Mouse (Mus musculus) testis, adult 2 months (tissue): ENCODE measurements around the gene Nmt1. TPM values are rescaled to one million over a fixed set of nuclear protein-coding genes. Genes with fewer than 3 reads are reported as not detected.

Experiments used
- H3K27ac ChIP-seq: fragments of 200-500 bp; 2 replicates; pipeline ENCODE4 v1.5.1; 2012; ENCODE audit warnings: low read depth, low read length; ENCODE audit not compliant: control insufficient read depth, insufficient read depth
- H3K27me3 ChIP-seq: fragments of 200-500 bp; 2 replicates; pipeline ENCODE4 v1.6.1; 2012; ENCODE audit warnings: mild to moderate bottlenecking, low read length, moderate library complexity; ENCODE audit not compliant: control insufficient read depth, insufficient read depth
- H3K36me3 ChIP-seq: fragments of 200-500 bp; 2 replicates; pipeline ENCODE4 v1.6.1; 2012; ENCODE audit warnings: mild to moderate bottlenecking, low read length; ENCODE audit not compliant: control insufficient read depth, insufficient read depth
- H3K4me1 ChIP-seq: fragments of 200-500 bp; 2 replicates; pipeline ENCODE4 v1.6.1; 2012; ENCODE audit warnings: low read length; ENCODE audit not compliant: control insufficient read depth, insufficient read depth
- H3K4me3 ChIP-seq: fragments of 200-500 bp; 2 replicates; pipeline ENCODE4 v1.5.1; 2012; ENCODE audit warnings: low read depth, mild to moderate bottlenecking, low read length, moderate library complexity, mixed read lengths; ENCODE audit not compliant: control insufficient read depth
- CTCF ChIP-seq: fragments of 200-500 bp; IDR thresholded peaks from 2 replicates; pipeline ENCODE4 v1.5.1; 2012; ENCODE audit warnings: low read depth, mild to moderate bottlenecking, inconsistent platforms, low read length, moderate library complexity; ENCODE audit not compliant: control insufficient read depth, insufficient read depth, insufficient replicate concordance
- POLR2A ChIP-seq: fragments of 200-500 bp; IDR thresholded peaks from 2 replicates; pipeline ENCODE4 v1.6.1; 2012; ENCODE audit warnings: low read depth, mild to moderate bottlenecking, inconsistent platforms, low read length, moderate library complexity; ENCODE audit not compliant: control insufficient read depth
- polyA plus RNA-seq: library from polyadenylated mRNA; depleted of rRNA; stranded (reverse); fragments of >200 nt; gene quantifications from 2 replicates; pipeline ENCODE4 v1.2.3, GENCODE M21; 2012

Nmt1 gene
- polyA plus RNA-seq, 1 experiment = 97.3 TPM

DNA sequence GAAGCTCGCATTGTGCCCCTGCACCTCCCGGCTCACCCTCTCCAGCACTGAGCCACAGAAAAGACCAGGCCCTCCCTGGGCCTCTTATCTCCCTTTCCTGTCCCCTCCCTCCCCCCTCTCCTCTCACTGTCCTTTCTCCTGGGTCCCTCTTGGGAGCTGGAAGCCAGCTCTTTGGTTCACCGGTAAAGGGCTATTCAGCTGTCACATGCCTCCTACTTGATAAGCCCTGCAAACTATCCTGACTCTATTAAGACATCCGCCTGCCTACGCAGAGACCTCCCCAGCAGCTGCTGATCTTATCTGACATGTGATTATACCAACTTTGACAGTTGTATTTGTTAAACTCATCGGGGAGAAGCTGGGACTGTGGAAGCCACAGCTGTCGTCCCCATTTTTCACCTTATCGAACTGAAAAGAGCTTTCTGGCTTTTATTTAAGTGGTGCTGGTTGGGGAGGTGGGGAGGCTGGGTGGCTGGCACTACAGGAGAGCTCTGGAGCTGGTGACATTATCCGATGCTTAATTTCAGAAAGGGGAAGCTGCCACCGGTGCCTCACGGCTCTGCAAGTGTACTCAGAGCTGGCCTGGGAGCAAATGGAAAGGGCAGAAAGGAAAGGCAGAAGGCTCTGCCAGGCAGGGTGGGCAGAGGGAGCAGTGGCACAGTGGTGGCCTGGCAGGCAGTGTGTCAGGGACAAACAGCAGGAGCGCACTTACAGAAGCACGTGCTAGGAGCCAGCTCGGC, 29.2 kb upstream of the Nmt1 start:
- Histone ChIP-seq H3K36me3 (no peaks in the 10 kb centered on the region), H3K27ac (no peak overlapping the region), H3K27me3 (no peaks in the 10 kb centered on the region), H3K4me3 (no peak overlapping the region), H3K4me1 (peaks cover 2% of the 10 kb centered on the region; the same call in 1 of the 2 replicates)
- TF ChIP-seq CTCF = no peak
- TF ChIP-seq POLR2A = no peak

GRCm38 (mm10) chr11:102999317-102999970, 28.5 kb upstream of the Nmt1 start:
- Histone ChIP-seq H3K36me3 (no peaks in the 10 kb centered on the region), H3K4me3 (no peak overlapping the region), H3K27me3 (no peaks in the 10 kb centered on the region), H3K4me1 (peaks cover 2% of the 10 kb centered on the region; the same call in 1 of the 2 replicates), H3K27ac (no peak overlapping the region)
- no peak for TF ChIP-seq POLR2A
- TF ChIP-seq CTCF = no peak

- peaks cover 2% of the 10 kb centered on the region; the same call in 1 of the 2 replicates for H3K4me1 ChIP-seq
- H3K4me3 ChIP-seq = no peak overlapping the region
- TF ChIP-seq CTCF (no peak), POLR2A (no peak)
- no peaks in the 10 kb centered on the region for H3K27me3 ChIP-seq
- no peak overlapping the region for H3K27ac ChIP-seq
- no peaks in the 10 kb centered on the region for H3K36me3 ChIP-seq
Measured at GRCm38 (mm10) chr11:103000111-103000510, 27.9 kb upstream of the Nmt1 start.

- TF ChIP-seq CTCF (no peak), POLR2A (no peak)
Measured at GRCm38 (mm10) chr11:103001063-103001462, 26.9 kb upstream of the Nmt1 start.

DNA sequence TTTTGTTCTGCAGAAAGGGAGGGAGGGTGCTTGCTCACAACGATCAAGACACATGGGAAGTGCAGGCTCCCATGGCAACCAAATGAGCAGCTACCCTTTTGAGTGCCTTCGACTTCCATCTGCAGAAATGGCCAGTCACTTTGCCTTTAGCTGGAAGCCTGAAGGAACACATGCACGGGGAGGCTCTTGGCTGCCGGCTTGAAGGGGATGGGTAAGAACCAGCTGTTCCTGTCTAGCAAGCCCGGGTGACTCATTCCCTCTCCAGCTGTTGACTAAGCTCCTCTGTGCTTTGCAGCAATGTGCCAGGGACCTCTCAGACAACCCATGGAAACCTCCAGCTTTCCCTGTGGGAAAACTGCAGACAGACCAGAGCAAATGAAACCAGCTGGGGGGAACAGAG, 24.8 kb upstream of the Nmt1 start:
- Histone ChIP-seq H3K27ac (no peak overlapping the region), H3K4me1 (peaks cover 4% of the 10 kb centered on the region; the same call in 1 of the 2 replicates), H3K27me3 (no peaks in the 10 kb centered on the region), H3K36me3 (no peaks in the 10 kb centered on the region), H3K4me3 (no peak overlapping the region)
- TF ChIP-seq POLR2A (no peak), CTCF (no peak)

More at GRCm38 (mm10) chr11:103001063-103001462, 26.9 kb upstream of the Nmt1 start:
- Histone ChIP-seq H3K27ac (no peak overlapping the region), H3K27me3 (no peaks in the 10 kb centered on the region), H3K4me3 (no peak overlapping the region), H3K4me1 (peaks cover 2% of the 10 kb centered on the region; the same call in 1 of the 2 replicates), H3K36me3 (no peaks in the 10 kb centered on the region)

DNA sequence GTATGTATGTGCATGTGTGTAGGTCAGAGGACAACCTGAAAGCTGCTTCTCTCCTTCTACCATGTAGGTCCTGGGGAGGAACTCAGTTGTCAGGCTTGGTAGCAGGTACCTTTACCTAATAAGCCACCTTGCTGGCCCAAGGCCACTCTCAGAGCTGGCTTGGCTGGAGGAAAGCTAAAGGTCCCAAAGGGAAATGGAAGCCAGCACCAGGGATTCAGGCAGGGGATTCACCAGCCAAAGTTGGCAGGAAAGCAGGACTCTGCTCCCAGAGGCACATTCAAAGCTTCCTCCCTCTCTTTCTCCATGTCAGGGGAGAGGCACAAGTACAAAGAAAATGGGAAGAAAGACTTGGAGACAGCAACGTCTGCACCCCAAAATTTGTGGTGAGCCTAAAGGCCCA, 23.1 kb upstream of the Nmt1 start:
- Histone ChIP-seq H3K4me1 (peaks cover 2% of the 10 kb centered on the region; the same call in 1 of the 2 replicates), H3K4me3 (no peak overlapping the region), H3K36me3 (no peaks in the 10 kb centered on the region), H3K27me3 (no peaks in the 10 kb centered on the region), H3K27ac (no peak overlapping the region)
- TF ChIP-seq CTCF = no peak
- no peak for TF ChIP-seq POLR2A

DNA sequence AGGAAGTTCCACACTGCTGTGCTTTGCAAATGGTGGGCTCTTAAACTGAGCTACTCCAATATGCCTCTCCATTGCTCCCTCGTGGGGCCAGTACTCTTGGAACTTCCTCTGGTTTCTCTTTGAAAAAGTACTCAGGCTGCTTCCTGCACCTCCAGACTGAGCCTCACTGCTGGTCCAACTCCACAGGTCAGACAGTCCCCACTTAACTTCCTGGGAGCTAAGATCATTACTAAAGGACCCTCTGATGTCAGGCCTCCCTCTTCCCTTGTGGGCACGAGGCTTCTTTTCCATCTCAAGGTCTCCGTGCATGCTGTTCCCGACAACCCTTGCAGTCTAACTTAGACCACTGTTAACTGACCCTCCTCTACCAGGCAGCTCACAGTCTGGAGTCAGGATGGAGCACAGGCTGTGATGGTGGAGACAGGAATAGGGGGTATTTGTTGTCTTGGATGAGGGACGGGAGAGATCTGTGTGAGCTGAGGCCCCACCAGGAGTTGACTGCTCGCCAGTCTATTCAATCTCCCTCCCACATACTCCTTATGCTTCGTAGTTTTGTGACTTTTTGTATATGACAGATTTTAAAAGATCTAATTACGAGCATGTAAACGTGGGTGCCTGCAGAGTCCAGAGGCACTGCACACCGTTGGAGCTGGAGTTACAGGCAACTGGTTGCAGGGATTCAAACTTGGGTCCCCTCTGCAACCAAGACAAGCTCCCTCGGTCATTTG, 22.6 kb upstream of the Nmt1 start:
- Histone ChIP-seq H3K4me1 (peaks cover 2% of the 10 kb centered on the region; the same call in 1 of the 2 replicates), H3K27me3 (no peaks in the 10 kb centered on the region), H3K36me3 (no peaks in the 10 kb centered on the region), H3K4me3 (no peak overlapping the region), H3K27ac (no peak overlapping the region)
- TF ChIP-seq CTCF = no peak
- no peak for TF ChIP-seq POLR2A
